Mouse (Mus musculus) MEL (cell line): Measurements from ENCODE around the gene Mylk. TPM values are rescaled to one million over a fixed set of nuclear protein-coding genes. Genes with fewer than 3 reads are reported as not detected.

ENCODE experiments used
- DNase-seq: peaks from one replicate; pipeline ENCODE4 v3.0.0; 2011; ENCODE audit warnings: low read depth, low spot score
- H3K27ac ChIP-seq: 2 replicates; pipeline ENCODE4 v1.5.1; 2012; ENCODE audit warnings: low read depth, mild to moderate bottlenecking, control low read depth, low read length, moderate library complexity; ENCODE audit not compliant: control insufficient read depth
- H3K27me3 ChIP-seq, 2 experiments: fragments of 150-350 bp in 1 of 2; sonication (generic) in 1 of 2; 2 replicates each; pipeline ENCODE4 v1.6.1; 2012; ENCODE audit warnings: low read length in 2 of 2, mild to moderate bottlenecking in 2 of 2, improper control_type of control experiment in 1 of 2, moderate library complexity in 1 of 2; ENCODE audit not compliant: insufficient read depth in 2 of 2, control insufficient read depth in 1 of 2
- H3K36me3 ChIP-seq, 2 experiments: 2 replicates each; pipeline ENCODE4 v1.6.1; 2012 to 2014; ENCODE audit warnings: low read length in 2 of 2, improper control_type of control experiment in 1 of 2, inconsistent platforms in 1 of 2, mild to moderate bottlenecking in 1 of 2; ENCODE audit not compliant: insufficient read depth in 2 of 2, control insufficient read depth in 1 of 2
- H3K4me1 ChIP-seq, 2 experiments: fragments of 150-350 bp in 1 of 2; sonication (generic) in 1 of 2; 2 replicates each; pipeline ENCODE4 v1.6.1; 2012; ENCODE audit warnings: low read length in 2 of 2, improper control_type of control experiment in 1 of 2, mild to moderate bottlenecking in 1 of 2; ENCODE audit not compliant: insufficient read depth in 2 of 2, control insufficient read depth in 1 of 2
- H3K4me3 ChIP-seq, 2 experiments: fragments of 150-350 bp in 1 of 2; sonication (generic) in 1 of 2; 2 replicates each; pipeline ENCODE4 v1.5.1; 2012; ENCODE audit warnings: low read depth in 2 of 2, low read length in 2 of 2, mild to moderate bottlenecking in 2 of 2, moderate library complexity in 2 of 2, control low read depth in 1 of 2, improper control_type of control experiment in 1 of 2; ENCODE audit not compliant: control insufficient read depth in 1 of 2, insufficient read depth in 1 of 2
- H3K79me2 ChIP-seq: 2 replicates; pipeline ENCODE4 v1.6.1; 2012; ENCODE audit warnings: mild to moderate bottlenecking, low read length, moderate library complexity; ENCODE audit not compliant: control insufficient read depth, poor library complexity, insufficient read depth
- H3K9ac ChIP-seq: 2 replicates; pipeline ENCODE4 v1.6.1; 2012; ENCODE audit warnings: low read depth, mild to moderate bottlenecking, control low read depth, low read length, moderate library complexity; ENCODE audit not compliant: control insufficient read depth, poor library complexity, severe bottlenecking
- H3K9me3 ChIP-seq: fragments of 150-350 bp; sonication (generic); replicated peaks from 2 replicates; pipeline ENCODE4 v1.6.1; 2012; ENCODE audit warnings: mild to moderate bottlenecking, low read length, improper control_type of control experiment, moderate library complexity; ENCODE audit not compliant: insufficient read depth
- EP300 ChIP-seq, 2 experiments: IDR thresholded peaks; 2 replicates each; pipeline ENCODE4 v1.6.1; 2011; ENCODE audit warnings: improper control_type of control experiment in 2 of 2, low read length in 2 of 2, low read depth in 1 of 2, mild to moderate bottlenecking in 1 of 2
- ETS1 ChIP-seq: IDR thresholded peaks from 2 replicates; pipeline ENCODE4 v1.6.1; 2012; ENCODE audit warnings: low read depth, mild to moderate bottlenecking, inconsistent platforms, low read length, improper control_type of control experiment, moderate library complexity
- HCFC1 ChIP-seq: IDR thresholded peaks from 2 replicates; pipeline ENCODE4 v1.6.1; 2012; ENCODE audit warnings: low read depth, mild to moderate bottlenecking, inconsistent platforms, low read length, improper control_type of control experiment, moderate library complexity
- MAZ ChIP-seq: IDR thresholded peaks from 2 replicates; pipeline ENCODE4 v1.6.1; 2012; ENCODE audit warnings: low read depth, mild to moderate bottlenecking, inconsistent platforms, low read length, improper control_type of control experiment
- MEF2A ChIP-seq: IDR thresholded peaks from 2 replicates; pipeline ENCODE4 v1.6.1; 2014; ENCODE audit warnings: low read depth, mild to moderate bottlenecking, inconsistent platforms, low read length, improper control_type of control experiment; ENCODE audit not compliant: poor library complexity, insufficient replicate concordance, severe bottlenecking; ENCODE audit errors: extremely low read depth
- MXI1 ChIP-seq: IDR thresholded peaks from 2 replicates; pipeline ENCODE4 v1.6.1; 2011; ENCODE audit warnings: mild to moderate bottlenecking, low read depth, low read length, improper control_type of control experiment
- MYC ChIP-seq: IDR thresholded peaks from 2 replicates; pipeline ENCODE4 v1.6.1; 2011; ENCODE audit warnings: low read depth, mild to moderate bottlenecking, low read length, improper control_type of control experiment, moderate library complexity
- NRF1 ChIP-seq: IDR thresholded peaks from 2 replicates; pipeline ENCODE4 v1.6.1; 2014; ENCODE audit warnings: low read depth, mild to moderate bottlenecking, inconsistent platforms, low read length, improper control_type of control experiment, moderate library complexity; ENCODE audit not compliant: poor library complexity, insufficient read depth, severe bottlenecking
- POLR2AphosphoS5 ChIP-seq: IDR thresholded peaks from 2 replicates; pipeline ENCODE4 v1.6.1; 2012; ENCODE audit warnings: low read depth, borderline replicate concordance, mild to moderate bottlenecking, inconsistent platforms, low read length, moderate library complexity, mixed read lengths
- SMC3 ChIP-seq: IDR thresholded peaks from 2 replicates; pipeline ENCODE4 v1.6.1; 2011; ENCODE audit warnings: low read depth, low read length, improper control_type of control experiment
- TAL1 ChIP-seq: IDR thresholded peaks from 2 replicates; pipeline ENCODE4 v1.6.1; 2012; ENCODE audit warnings: mild to moderate bottlenecking, inconsistent platforms, low read length, moderate library complexity, mixed read lengths
- TBP ChIP-seq: IDR thresholded peaks from 2 replicates; pipeline ENCODE4 v1.8.0; 2011; ENCODE audit warnings: low read depth, low read length, improper control_type of control experiment
- ZC3H11A ChIP-seq: IDR thresholded peaks from 2 replicates; pipeline ENCODE4 v1.6.1; 2012; ENCODE audit warnings: low read depth, mild to moderate bottlenecking, inconsistent platforms, low read length, improper control_type of control experiment
- ZKSCAN1 ChIP-seq: IDR thresholded peaks from 2 replicates; pipeline ENCODE4 v1.6.1; 2012; ENCODE audit warnings: low read depth, mild to moderate bottlenecking, inconsistent platforms, low read length, improper control_type of control experiment, moderate library complexity
- ZNF384 ChIP-seq: IDR thresholded peaks from 2 replicates; pipeline ENCODE4 v1.6.1; 2012; ENCODE audit warnings: low read depth, mild to moderate bottlenecking, inconsistent platforms, low read length, improper control_type of control experiment
- polyA plus RNA-seq, 2 experiments: library from polyadenylated mRNA; stranded (reverse) in 1 of 2; unstranded in 1 of 2; fragments of >175 nt in 1 of 2; fragments of >200 nt in 1 of 2; gene quantifications; 2 replicates each; pipeline versions ENCODE4 v1.2.1 to v1.2.4; 2012; ENCODE audit warnings: low replicate concordance in 2 of 2, low read depth in 1 of 2; ENCODE audit not compliant: insufficient read length in 2 of 2, insufficient read depth in 1 of 2, missing spikeins in 1 of 2
- total RNA-seq: library from RNA; depleted of rRNA; stranded (reverse); fragments of 300-350 nt; gene quantifications from 2 replicates; pipeline ENCODE4 v1.2.3, GENCODE M21; 2012

Mylk gene
- total and polyA plus RNA-seq, 3 experiments = not detected

GRCm38 (mm10) chr16:34770127-34770526, 25.1 kb downstream of the Mylk start:
- no peak for DNase-seq
- H3K36me3 ChIP-seq = no peaks in the 10 kb centered on the region
- no peak overlapping the region for H3K9ac ChIP-seq
- H3K27me3 ChIP-seq = no peaks in the 10 kb centered on the region
- H3K79me2 ChIP-seq = no peaks in the 10 kb centered on the region
- H3K4me1 ChIP-seq = no peaks in the 10 kb centered on the region
- no peak for TF ChIP-seq NRF1
- TF ChIP-seq, all 39 proteins: peak for 0
- H3K9me3 ChIP-seq = no peaks in the 10 kb centered on the region
- no peak overlapping the region for H3K4me3 ChIP-seq
- no peak overlapping the region for H3K27ac ChIP-seq

- Histone ChIP-seq H3K4me1 (no peaks in the 10 kb centered on the region), H3K9me3 (no peaks in the 10 kb centered on the region), H3K9ac (no peak overlapping the region), H3K27me3 (no peaks in the 10 kb centered on the region), H3K27ac (no peak overlapping the region), H3K4me3 (no peak overlapping the region), H3K36me3 (no peaks in the 10 kb centered on the region), H3K79me2 (no peaks in the 10 kb centered on the region)
- no peak for TF ChIP-seq NRF1
- TF ChIP-seq ZKSCAN1 = no peak
- TF ChIP-seq MAZ = no peak
- TF ChIP-seq EP300 (IDR thresholded peaks at IDR 0.05; ENCODE audit: low read depth in 1 of 2, low read length in 2 of 2) = no peak
- no peak for TF ChIP-seq TAL1
- no peak for TF ChIP-seq MYC
- TF ChIP-seq HCFC1 = no peak
- no peak for TF ChIP-seq MXI1
- no peak for TF ChIP-seq SMC3
- TF ChIP-seq ZC3H11A = no peak
- TF ChIP-seq TBP = no peak
- TF ChIP-seq POLR2AphosphoS5 = no peak
- no peak for TF ChIP-seq MEF2A
- no peak for TF ChIP-seq ZNF384
- no peak for TF ChIP-seq ETS1
- DNase-seq = no peak
Observed at GRCm38 (mm10) chr16:34772445-34773032, 27.5 kb downstream of the Mylk start.
